Mouse (Mus musculus): ENCODE results near the gene Shisa8. TPM values are rescaled to one million over a fixed set of nuclear protein-coding genes. Genes with fewer than 3 reads are reported as not detected.

Gene Shisa8
- polyA plus RNA-seq, 1 experiment from 2014 or later, result 0.46 TPM

GRCm38 (mm10) chr15:82220003-82220675 lies 7.5 kb upstream of the Shisa8 start:
- H3K27me3 ChIP-seq (ENCODE audit: control insufficient read depth, insufficient read depth, low read length), result peaks cover 19% of the 10 kb centered on the region
- no peak overlapping the region for H3K27ac ChIP-seq (ENCODE audit: low read depth, low read length)
- H3K36me3 ChIP-seq (ENCODE audit: control insufficient read depth, insufficient read depth, low read length), result no peaks in the 10 kb centered on the region
- no peak overlapping the region for H3K4me3 ChIP-seq (ENCODE audit: low read depth, low read length)
- 68% methylated on average over 12 of the region's 12 CpGs for WGBS
- H3K9ac ChIP-seq (ENCODE audit: low read length), result no peak overlapping the region
- no peak overlapping the region for H3K4me2 ChIP-seq (ENCODE audit: low read depth)
- DNase-seq (ENCODE audit: low spot score) (no peak), ATAC-seq (ENCODE audit: insufficient read depth, low FRiP score, low TSS enrichment) (no peak)
- peaks cover 7% of the 10 kb centered on the region for H3K4me1 ChIP-seq (ENCODE audit: control insufficient read depth, insufficient read depth, low read length)
- H3K9me3 ChIP-seq (ENCODE audit: control insufficient read depth, low read length), result no peaks in the 10 kb centered on the region

- H3K27me3 ChIP-seq (ENCODE audit: control insufficient read depth, insufficient read depth, low read length), result peaks cover 16% of the 10 kb centered on the region
- peaks cover 1% of the 10 kb centered on the region for H3K4me1 ChIP-seq (ENCODE audit: control insufficient read depth, insufficient read depth, low read length)
- no peaks in the 10 kb centered on the region for H3K9me3 ChIP-seq (ENCODE audit: control insufficient read depth, low read length)
- no peak overlapping the region for H3K4me2 ChIP-seq (ENCODE audit: low read depth)
- DNase-seq (ENCODE audit: low spot score) (no peak), ATAC-seq (ENCODE audit: insufficient read depth, low FRiP score, low TSS enrichment) (no peak)
- H3K4me3 ChIP-seq (ENCODE audit: low read depth, low read length), result no peak overlapping the region
- 76% methylated on average over 26 of the region's 26 CpGs for WGBS
- no peaks in the 10 kb centered on the region for H3K36me3 ChIP-seq (ENCODE audit: control insufficient read depth, insufficient read depth, low read length)
- H3K9ac ChIP-seq (ENCODE audit: low read length), result no peak overlapping the region
- no peak overlapping the region for H3K27ac ChIP-seq (ENCODE audit: low read depth, low read length)
Observed at GRCm38 (mm10) chr15:82218778-82219666, 6.4 kb upstream of the Shisa8 start.

GRCm38 (mm10) chr15:82217980-82218379 lies 5.4 kb upstream of the Shisa8 start:
- no peak for DNase-seq (ENCODE audit: low spot score)
- no peaks in the 10 kb centered on the region for H3K9me3 ChIP-seq (ENCODE audit: control insufficient read depth, low read length)
- no peaks in the 10 kb centered on the region for H3K4me1 ChIP-seq (ENCODE audit: control insufficient read depth, insufficient read depth, low read length)
- H3K4me3 ChIP-seq (ENCODE audit: low read depth, low read length), result no peak overlapping the region
- no peak for ATAC-seq (ENCODE audit: insufficient read depth, low FRiP score, low TSS enrichment)
- H3K27me3 ChIP-seq (ENCODE audit: control insufficient read depth, insufficient read depth, low read length), result peaks cover 21% of the 10 kb centered on the region
- no peak overlapping the region for H3K9ac ChIP-seq (ENCODE audit: low read length)
- 33% methylated on average over 9 of the region's 9 CpGs for WGBS
- H3K36me3 ChIP-seq (ENCODE audit: control insufficient read depth, insufficient read depth, low read length), result no peaks in the 10 kb centered on the region
- H3K4me2 ChIP-seq (ENCODE audit: low read depth), result no peak overlapping the region
- no peak overlapping the region for H3K27ac ChIP-seq (ENCODE audit: low read depth, low read length)

GRCm38 (mm10) chr15:82217039-82217438 lies 4.4 kb upstream of the Shisa8 start:
- Histone ChIP-seq H3K27ac (ENCODE audit: low read depth, low read length) (no peak overlapping the region), H3K27me3 (ENCODE audit: control insufficient read depth, insufficient read depth, low read length) (peaks cover 28% of the 10 kb centered on the region), H3K9ac (ENCODE audit: low read length) (no peak overlapping the region), H3K4me2 (ENCODE audit: low read depth) (no peak overlapping the region), H3K4me1 (ENCODE audit: control insufficient read depth, insufficient read depth, low read length) (peaks cover 7% of the 10 kb centered on the region), H3K4me3 (ENCODE audit: low read depth, low read length) (no peak overlapping the region), H3K36me3 (ENCODE audit: control insufficient read depth, insufficient read depth, low read length) (no peaks in the 10 kb centered on the region), H3K9me3 (ENCODE audit: control insufficient read depth, low read length) (no peaks in the 10 kb centered on the region)
- WGBS, result 9% methylated on average over 7 of the region's 7 CpGs
- DNase-seq (ENCODE audit: low spot score) (no peak), ATAC-seq (ENCODE audit: insufficient read depth, low FRiP score, low TSS enrichment) (no peak)

GRCm38 (mm10) chr15:82216142-82216827 lies 3.7 kb upstream of the Shisa8 start:
- Histone ChIP-seq H3K27ac (ENCODE audit: low read depth, low read length) (no peak overlapping the region), H3K27me3 (ENCODE audit: control insufficient read depth, insufficient read depth, low read length) (peaks cover 36% of the 10 kb centered on the region), H3K4me1 (ENCODE audit: control insufficient read depth, insufficient read depth, low read length) (peaks cover 14% of the 10 kb centered on the region), H3K9me3 (ENCODE audit: control insufficient read depth, low read length) (no peaks in the 10 kb centered on the region), H3K4me2 (ENCODE audit: low read depth) (no peak overlapping the region), H3K36me3 (ENCODE audit: control insufficient read depth, insufficient read depth, low read length) (no peaks in the 10 kb centered on the region), H3K9ac (ENCODE audit: low read length) (no peak overlapping the region), H3K4me3 (ENCODE audit: low read depth, low read length) (no peak overlapping the region)
- DNase-seq (ENCODE audit: low spot score) (no peak), ATAC-seq (ENCODE audit: insufficient read depth, low FRiP score, low TSS enrichment) (no peak)
- 56% methylated on average over 20 of the region's 20 CpGs for WGBS

- H3K4me1 ChIP-seq (ENCODE audit: control insufficient read depth, insufficient read depth, low read length), result peaks cover 14% of the 10 kb centered on the region
- ATAC-seq (ENCODE audit: insufficient read depth, low FRiP score, low TSS enrichment) (no peak), DNase-seq (ENCODE audit: low spot score) (no peak)
- WGBS, result 38% methylated on average over 11 of the region's 11 CpGs
- peaks cover 44% of the 10 kb centered on the region for H3K27me3 ChIP-seq (ENCODE audit: control insufficient read depth, insufficient read depth, low read length)
- H3K27ac ChIP-seq (ENCODE audit: low read depth, low read length), result no peak overlapping the region
- no peak overlapping the region for H3K4me3 ChIP-seq (ENCODE audit: low read depth, low read length)
- no peaks in the 10 kb centered on the region for H3K36me3 ChIP-seq (ENCODE audit: control insufficient read depth, insufficient read depth, low read length)
- H3K4me2 ChIP-seq (ENCODE audit: low read depth), result no peak overlapping the region
- H3K9me3 ChIP-seq (ENCODE audit: control insufficient read depth, low read length), result no peaks in the 10 kb centered on the region
- H3K9ac ChIP-seq (ENCODE audit: low read length), result no peak overlapping the region
Observed at GRCm38 (mm10) chr15:82215332-82216046, 2.9 kb upstream of the Shisa8 start.

- H3K4me2 ChIP-seq (ENCODE audit: low read depth), result no peak overlapping the region
- no peaks in the 10 kb centered on the region for H3K36me3 ChIP-seq (ENCODE audit: control insufficient read depth, insufficient read depth, low read length)
- DNase-seq (ENCODE audit: low spot score) (no peak), ATAC-seq (ENCODE audit: insufficient read depth, low FRiP score, low TSS enrichment) (no peak)
- peaks cover 14% of the 10 kb centered on the region for H3K4me1 ChIP-seq (ENCODE audit: control insufficient read depth, insufficient read depth, low read length)
- H3K9ac ChIP-seq (ENCODE audit: low read length), result no peak overlapping the region
- WGBS, result 1% methylated on average over 4 of the region's 4 CpGs
- no peak overlapping the region for H3K4me3 ChIP-seq (ENCODE audit: low read depth, low read length)
- H3K27me3 ChIP-seq (ENCODE audit: control insufficient read depth, insufficient read depth, low read length), result peaks cover 59% of the 10 kb centered on the region
- no peaks in the 10 kb centered on the region for H3K9me3 ChIP-seq (ENCODE audit: control insufficient read depth, low read length)
- H3K27ac ChIP-seq (ENCODE audit: low read depth, low read length), result no peak overlapping the region
Observed at GRCm38 (mm10) chr15:82213222-82213621, 607 bp upstream of the Shisa8 start.

Data from neural tube, embryonic 11.5 days (tissue).